Mouse (Mus musculus) CH12F3 (cell line): Measurements from ENCODE around the gene Ptp4a2.
"Not testable (repeated sequence)": the region's sequence is repeated elsewhere in the genome, so short reads cannot be mapped to it uniquely, and the experiment has no call there.

Source experiments
- in situ Hi-C: fragments of 300-500 bp; cut with MboI; formaldehyde crosslinking; loops from 2 replicates; pipeline ENCODE4 v1.14.3; 2020; ENCODE audit warnings: low sequenced_read_pairs

The Ptp4a2 gene

GRCm38 (mm10) chr4:129839866-129840555, 29.0 kb downstream of the Ptp4a2 start:
- in situ Hi-C loops = loop anchor here (10.0 kb wide), 1 partner anchor 55 kb away; no protein-coding TSS in a partner anchor

- in situ Hi-C loops = loop anchor here (10.0 kb wide), 1 partner anchor 62 kb away; no protein-coding TSS in a partner anchor
Observed at GRCm38 (mm10) chr4:129846823-129847222, 35.8 kb downstream of the Ptp4a2 start.

GRCm38 (mm10) chr4:129850491-129850890, 39.5 kb downstream of the Ptp4a2 start:
- in situ Hi-C loops = loop anchor here (5.0 kb wide), 1 partner anchor 77 kb away; the partner anchor contains the start of gene Spocd1

GRCm38 (mm10) chr4:129851861-129852260, 40.8 kb downstream of the Ptp4a2 start:
- in situ Hi-C loops = loop anchor here (5.0 kb wide), 1 partner anchor 75 kb away; the partner anchor contains the start of gene Spocd1

- in situ Hi-C loops = loop anchor here (5.0 kb wide), 1 partner anchor 74 kb away; the partner anchor contains the start of gene Spocd1
Observed at GRCm38 (mm10) chr4:129853053-129853452, 42.0 kb downstream of the Ptp4a2 start.

- in situ Hi-C loops = loop anchor here (5.0 kb wide), 1 partner anchor 73 kb away; the partner anchor contains the start of gene Spocd1
Observed at GRCm38 (mm10) chr4:129853996-129854395, 43.0 kb downstream of the Ptp4a2 start.

GRCm38 (mm10) chr4:129854615-129855014, 43.6 kb downstream of the Ptp4a2 start:
- in situ Hi-C loops = loop anchor here (5.0 kb wide), 1 partner anchor 73 kb away; the partner anchor contains the start of gene Spocd1

- in situ Hi-C loops = no loop called here
Observed at GRCm38 (mm10) chr4:129855051-129855970, 44.3 kb downstream of the Ptp4a2 start.

- in situ Hi-C loops = no loop called here
Observed at GRCm38 (mm10) chr4:129860456-129860855, 49.4 kb downstream of the Ptp4a2 start.

- in situ Hi-C loops = no loop called here
Observed at GRCm38 (mm10) chr4:129861400-129861799, 50.4 kb downstream of the Ptp4a2 start.

- in situ Hi-C loops = no loop called here
Observed at GRCm38 (mm10) chr4:129862357-129862756, 51.3 kb downstream of the Ptp4a2 start.

- in situ Hi-C loops = not testable (repeated sequence)
Observed at GRCm38 (mm10) chr4:129866171-129866570, 55.2 kb downstream of the Ptp4a2 start.

GRCm38 (mm10) chr4:129868211-129868610, 57.2 kb downstream of the Ptp4a2 start:
- in situ Hi-C loops = no loop called here

- in situ Hi-C loops = no loop called here
Observed at GRCm38 (mm10) chr4:129870483-129870882, 59.5 kb downstream of the Ptp4a2 start.

GRCm38 (mm10) chr4:129872376-129872922, 61.4 kb downstream of the Ptp4a2 start:
- in situ Hi-C loops = no loop called here

- in situ Hi-C loops = no loop called here
Observed at GRCm38 (mm10) chr4:129874805-129875204, 63.8 kb downstream of the Ptp4a2 start.

- in situ Hi-C loops = no loop called here
Observed at GRCm38 (mm10) chr4:129875406-129875805, 64.4 kb downstream of the Ptp4a2 start.

GRCm38 (mm10) chr4:129876831-129877764, 66.1 kb downstream of the Ptp4a2 start:
- in situ Hi-C loops = no loop called here

- in situ Hi-C loops = no loop called here
Observed at GRCm38 (mm10) chr4:129877967-129878655, 67.1 kb downstream of the Ptp4a2 start.
